Mouse (Mus musculus): ENCODE measurements around the gene Bcl6b.

DNA sequence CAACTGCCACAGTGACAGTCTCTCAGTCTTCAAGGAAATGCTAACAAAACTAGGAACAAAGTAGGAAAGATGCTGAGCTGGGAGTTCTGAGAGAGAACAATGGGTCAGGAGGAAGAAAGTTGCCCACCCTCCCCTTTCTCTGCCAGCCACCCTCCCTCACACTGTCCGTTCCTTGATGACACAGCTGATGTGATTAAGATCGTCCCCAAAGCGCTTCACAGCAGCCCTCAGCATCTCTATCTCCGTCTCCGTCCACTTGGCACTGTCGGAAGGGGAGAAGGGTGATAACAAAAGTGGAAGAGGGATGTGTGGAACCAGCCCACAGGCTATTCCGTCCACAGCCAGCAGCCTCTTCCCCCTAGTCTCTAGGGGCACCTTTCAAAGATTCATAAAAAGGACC, 7.1 kb upstream of the Bcl6b start:
- TF ChIP-seq CTCF (IDR thresholded peaks at IDR 0.05; ENCODE audit: low read depth, low read length), result no peak
- TF ChIP-seq EP300 (IDR thresholded peaks at IDR 0.05; ENCODE audit: insufficient read depth, low read depth, low read length), result no peak

All from ES-Bruce4 (cell line).